9 mouse cellular contexts compared by ENCODE assay signal in genomic region chr3:144242025-144242673, GRCm38 (mm10). TPM values are rescaled to one million over a fixed set of nuclear protein-coding genes. Genes with fewer than 3 reads are reported as not detected.
A peak's percentile ranks its signal among the peaks of the same experiment; 100 is the strongest.
DNase-seq lines count a peak whose midpoint lies in the region; ATAC-seq lines count a peak whose summit lies in the region.
"Had no signal": no experiment of that assay in that cellular context is flagged by ENCODE, and none has a peak within 500 bp of the region (broad histone marks: within the 10 kb centered on the region; RNA-seq: fewer than 3 reads in every experiment).

No protein-coding gene starts in this region.

- DNase-seq in MN1 (ENCODE audit: low spot score), result peak; percentile 58
- peak; percentile 4 for DNase-seq in c-Kit-negative CD71-positive TER-119-positive erythroid progenitor cells, embryonic 14.5 days (ENCODE audit: low read depth, low spot score)
- peak; percentile 88 for DNase-seq in hindbrain, embryonic 11.5 days (ENCODE audit: low spot score)
- peak; percentile 76 to 85 for DNase-seq in layer of hippocampus, postnatal 14 days (ENCODE audit: low spot score in 2 of 2)
- peak; percentile 73 for DNase-seq in right cerebral cortex, postnatal 25 days
- DNase-seq in urinary bladder, postnatal 25 days (ENCODE audit: low spot score), result peak; percentile 71

- ATAC-seq in forebrain, embryonic 12.5 days (ENCODE audit: low FRiP score), result peak; percentile 60; the same call in 1 of the 2 replicates
- peak; percentile 62; the same call in 1 of the 2 replicates for ATAC-seq in hindbrain, embryonic 11.5 days (ENCODE audit: low FRiP score)
- ATAC-seq in megakaryocyte, adult 5-6 weeks (ENCODE audit: poor library complexity, severe bottlenecking), result peak; percentile 80

- H3K4me3 ChIP-seq in forebrain, embryonic 12.5 days (replicated peaks), result no peak overlapping the region
- no peak overlapping the region for H3K4me3 ChIP-seq in hindbrain, embryonic 11.5 days (ENCODE audit: low read depth, low read length)
- H3K4me3 ChIP-seq: liver, embryonic 15.5 days had no signal

- no peaks in the 10 kb centered on the region for H3K9me3 ChIP-seq in forebrain, embryonic 12.5 days
- no peaks in the 10 kb centered on the region for H3K9me3 ChIP-seq in hindbrain, embryonic 11.5 days (ENCODE audit: control insufficient read depth, low read length)
- H3K9me3 ChIP-seq: liver, embryonic 15.5 days had no signal

- H3K27ac ChIP-seq in forebrain, embryonic 12.5 days, result no peak overlapping the region
- no peak overlapping the region for H3K27ac ChIP-seq in hindbrain, embryonic 11.5 days (ENCODE audit: low read depth, low read length)
- H3K27ac ChIP-seq: liver, embryonic 15.5 days had no signal

- H3K36me3 ChIP-seq in forebrain, embryonic 12.5 days (replicated peaks), result no peaks in the 10 kb centered on the region
- no peaks in the 10 kb centered on the region for H3K36me3 ChIP-seq in hindbrain, embryonic 11.5 days (ENCODE audit: control insufficient read depth, insufficient read depth, low read length)
- H3K36me3 ChIP-seq: liver, embryonic 15.5 days had no signal

- H3K4me1 ChIP-seq in forebrain, embryonic 12.5 days, result no peaks in the 10 kb centered on the region
- no peaks in the 10 kb centered on the region for H3K4me1 ChIP-seq in hindbrain, embryonic 11.5 days (replicated peaks; ENCODE audit: control insufficient read depth, insufficient read depth, low read length)
- H3K4me1 ChIP-seq: liver, embryonic 15.5 days had no signal

- WGBS in forebrain, embryonic 12.5 days, result 30% methylated on average over 15 of the region's 15 CpGs
- WGBS in hindbrain, embryonic 11.5 days, result 26% methylated on average over 15 of the region's 15 CpGs

- H3K27me3 ChIP-seq in forebrain, embryonic 12.5 days, result peaks cover 24% of the 10 kb centered on the region
- no peaks in the 10 kb centered on the region for H3K27me3 ChIP-seq in hindbrain, embryonic 11.5 days (ENCODE audit: control insufficient read depth, insufficient read depth, low read length)
- H3K27me3 ChIP-seq: liver, embryonic 15.5 days had no signal

- H3K4me2 ChIP-seq in forebrain, embryonic 12.5 days, result no peak overlapping the region
- no peak overlapping the region for H3K4me2 ChIP-seq in hindbrain, embryonic 11.5 days (replicated peaks; ENCODE audit: low read depth, low read length)
- H3K4me2 ChIP-seq: liver, embryonic 15.5 days had no signal

- H3K9ac ChIP-seq in forebrain, embryonic 12.5 days, result no peak overlapping the region
- no peak overlapping the region for H3K9ac ChIP-seq in hindbrain, embryonic 11.5 days (ENCODE audit: low read depth, low read length)
- H3K9ac ChIP-seq: liver, embryonic 15.5 days had no signal

RNA-seq across cellular contexts. Expression of gene Lmo4, which starts 37.1 kb away (rescaled TPM):
- polyA plus RNA-seq in forebrain, embryonic 12.5 days (2016; fragmentation: Nextera tagmentation; extraction: Ambion mirVana), result 50.7 and 55.2 TPM in 2 replicates
- 64.6 and 69.4 TPM in 2 replicates for polyA plus RNA-seq in hindbrain, embryonic 11.5 days (2014; fragmentation: Nextera tagmentation; extraction: Ambion mirVana)
- 100 to 1,000 TPM; 181 to 190 TPM for total RNA-seq in layer of hippocampus, postnatal 14 days (2021)
- 324 and 340 TPM in 2 replicates for total RNA-seq in megakaryocyte, adult 5-6 weeks (2015)
- total RNA-seq in megakaryocyte, adult 5-6 weeks (2017), result 83.8 and 92.4 TPM in 2 replicates

Comparison
In these comparisons a context has a peak if more than half of its experiments do, and no peak if none do; other contexts are left out.
1. DNase-seq: peak in every context shown above with its lines; median percentile 88 in hindbrain, embryonic 11.5 days; 80 in layer of hippocampus, postnatal 14 days; 73 in right cerebral cortex, postnatal 25 days; 71 in urinary bladder, postnatal 25 days; 58 in MN1; 4 in c-Kit-negative CD71-positive TER-119-positive erythroid progenitor cells, embryonic 14.5 days.